Mouse (Mus musculus) lung, embryonic 14.5 days (tissue): ENCODE results near the gene Mrpl18. TPM values are rescaled to one million over a fixed set of nuclear protein-coding genes. Genes with fewer than 3 reads are reported as not detected.
"Not testable (repeated sequence)": the region's sequence is repeated elsewhere in the genome, so short reads cannot be mapped to it uniquely, and the experiment has no call there.

Experiments used
- ATAC-seq: fragments of 200-750 bp; cut with Nextera tagmentation; 2 replicates; pipeline ENCODE4 v1.8.0; 2017; ENCODE audit warnings: mild to moderate bottlenecking, moderate TSS enrichment, moderate library complexity; ENCODE audit not compliant: insufficient read depth
- DNase-seq: peaks from one replicate; pipeline ENCODE4 v3.0.0-alpha.2; 2015
- H3K27ac ChIP-seq: fragments of 300-500 bp; sonication (generic); 2 replicates; pipeline ENCODE4 v1.5.1; 2014; ENCODE audit warnings: low read depth, mild to moderate bottlenecking, moderate library complexity
- H3K27me3 ChIP-seq: fragments of 300-500 bp; sonication (generic); 2 replicates; pipeline ENCODE4 v1.6.1; 2014; ENCODE audit warnings: low read length, control low read depth; ENCODE audit not compliant: insufficient read depth
- H3K36me3 ChIP-seq: fragments of 300-500 bp; sonication (generic); 2 replicates; pipeline ENCODE4 v1.6.1; 2014; ENCODE audit warnings: control low read depth; ENCODE audit not compliant: insufficient read depth
- H3K4me1 ChIP-seq: fragments of 300-500 bp; sonication (generic); 2 replicates; pipeline ENCODE4 v1.6.1; 2014; ENCODE audit warnings: antibody characterized with exemption, control low read depth; ENCODE audit not compliant: insufficient read depth
- H3K4me2 ChIP-seq: fragments of 300-500 bp; sonication (generic); 2 replicates; pipeline ENCODE4 v1.6.1; 2014; ENCODE audit warnings: mild to moderate bottlenecking
- H3K4me3 ChIP-seq: fragments of 300-500 bp; sonication (generic); 2 replicates; pipeline ENCODE4 v1.5.1; 2014; ENCODE audit warnings: low read depth, low read length
- H3K9ac ChIP-seq: fragments of 300-500 bp; sonication (generic); 2 replicates; pipeline ENCODE4 v1.6.1; 2014
- H3K9me3 ChIP-seq: fragments of 300-500 bp; sonication (generic); 2 replicates; pipeline ENCODE4 v1.6.1; 2016; ENCODE audit warnings: low read depth, low read length, control low read depth
- CTCF ChIP-seq: IDR thresholded peaks from 2 replicates; pipeline ENCODE4 v1.5.1; 2016; ENCODE audit warnings: antibody characterized with exemption, low read depth
- WGBS: fragments of 180-500 bp; shearing (Covaris S2); extraction: QIAGEN DNeasy Blood & Tissue Kit; methylation state at CpG from one replicate; pipeline ENCODE4 v1.1.7; 2014; 5-methylcytosine and 5-hydroxymethylcytosine counted together
- polyA plus RNA-seq: library from polyadenylated mRNA; unstranded; fragments of >200 nt; fragmentation: Nextera tagmentation; extraction: Ambion mirVana; gene quantifications from 2 replicates; pipeline ENCODE4 v1.2.1, GENCODE M21; 2014

Gene Mrpl18
- polyA plus RNA-seq: 150 and 151 TPM in 2 replicates

GRCm38 (mm10) chr17:12915881-12916583 lies at the start of gene Mrpl18:
TSS of gene Mrpl18 (minus strand) at chr17:12916345.
- DNase-seq: peak; percentile 100
- Histone ChIP-seq H3K4me1 (no peaks in the 10 kb centered on the region; the same call in 1 of the 2 replicates), H3K4me2 (peak within 1 kb of the TSS; percentile 68), H3K36me3 (peaks cover 57% of the 10 kb centered on the region), H3K27ac (peak within 1 kb of the TSS; percentile 92), H3K4me3 (peak within 1 kb of the TSS; percentile 93), H3K9ac (peak within 1 kb of the TSS; percentile 99), H3K9me3 (no peaks in the 10 kb centered on the region), H3K27me3 (no peaks in the 10 kb centered on the region)
- under 1% methylated on average over 56 of the region's 56 CpGs for WGBS
- peak; percentile 99 for ATAC-seq
- TF ChIP-seq CTCF: no peak

- Histone ChIP-seq H3K36me3 (peaks cover 28% of the 10 kb centered on the region), H3K4me3 (no peak overlapping the region), H3K4me1 (no peaks in the 10 kb centered on the region), H3K4me2 (no peak overlapping the region), H3K27ac (no peak overlapping the region), H3K27me3 (no peaks in the 10 kb centered on the region), H3K9me3 (no peaks in the 10 kb centered on the region), H3K9ac (no peak overlapping the region)
- no peak for ATAC-seq
- no peak for DNase-seq
- WGBS: 58% methylated on average over 3 of the region's 3 CpGs
- TF ChIP-seq CTCF: no peak
These were observed 47.3 kb upstream of the Mrpl18 start for GRCm38 (mm10) chr17:12963476-12963875.

DNA sequence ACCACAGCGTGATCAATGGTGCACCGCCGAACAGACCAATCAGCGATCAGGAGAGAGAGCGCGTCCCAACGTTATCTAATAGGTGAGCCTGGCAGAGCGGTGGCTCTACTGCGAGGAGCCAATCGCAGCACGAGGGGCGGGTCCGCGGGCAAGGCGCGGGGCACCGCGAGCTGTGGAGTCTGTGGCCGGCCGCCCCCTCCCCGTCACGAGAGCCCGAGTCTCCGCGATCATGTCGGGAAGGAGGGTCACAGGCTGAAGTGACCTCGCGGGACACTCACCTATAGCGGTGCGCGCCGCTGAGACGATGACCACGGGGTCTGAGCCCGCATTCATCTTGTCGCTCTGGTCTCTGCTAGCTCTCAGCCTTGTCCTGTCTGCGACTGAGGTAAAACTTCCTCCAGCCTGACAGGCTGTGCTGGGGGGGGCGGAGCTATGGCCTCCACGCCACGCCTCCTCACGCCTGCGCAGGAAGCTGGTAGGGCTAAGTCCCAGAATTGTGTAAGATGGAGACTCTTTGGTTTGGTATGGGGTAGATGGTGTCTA lies 44.3 kb upstream of the Mrpl18 start, which contains the start of gene Acat2:
Gene Acat2 (minus strand): TSS at position 417 of the 543 bp plus-strand sequence.
- ATAC-seq (peak; percentile 99), DNase-seq (peak; percentile 95)
- Histone ChIP-seq H3K4me2 (peak within 1 kb of the TSS; percentile 76), H3K4me1 (no peaks in the 10 kb centered on the region), H3K4me3 (peak within 1 kb of the TSS; percentile 66), H3K36me3 (peaks cover 17% of the 10 kb centered on the region), H3K27ac (peak within 1 kb of the TSS; percentile 77), H3K9ac (peak within 1 kb of the TSS; percentile 46), H3K9me3 (no peaks in the 10 kb centered on the region), H3K27me3 (no peaks in the 10 kb centered on the region)
- under 1% methylated on average over 41 of the region's 42 CpGs for WGBS
- TF ChIP-seq CTCF: no peak

DNA sequence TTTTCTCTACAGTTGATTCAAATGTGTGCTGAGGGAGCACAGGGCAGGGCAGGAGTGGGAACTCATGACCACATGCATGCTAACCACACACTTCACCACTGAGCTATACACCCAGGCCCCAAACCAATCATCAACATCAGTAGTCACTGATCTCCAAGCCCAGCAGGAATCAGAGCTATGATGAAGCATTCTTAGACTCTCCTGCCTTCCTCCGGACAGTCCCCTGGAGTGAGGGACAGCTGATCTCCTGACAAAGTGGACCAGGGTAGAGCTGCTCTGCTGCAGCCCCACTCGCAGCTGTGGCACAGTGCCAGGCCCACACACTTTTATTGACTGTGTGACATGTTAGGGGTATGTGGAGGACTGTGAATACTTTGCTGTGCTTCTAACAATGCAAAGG lies 43.2 kb upstream of the Mrpl18 start:
- H3K27me3 ChIP-seq, H3K9ac ChIP-seq, H3K4me3 ChIP-seq, H3K4me1 ChIP-seq, DNase-seq, ATAC-seq, H3K27ac ChIP-seq, H3K9me3 ChIP-seq: not testable (repeated sequence)
- peak overlapping the region; percentile 44; the same call in 1 of the 2 replicates for H3K4me2 ChIP-seq
- WGBS: 0% methylated on average over 1 of the region's 2 CpGs
- peaks cover 17% of the 10 kb centered on the region for H3K36me3 ChIP-seq

DNA sequence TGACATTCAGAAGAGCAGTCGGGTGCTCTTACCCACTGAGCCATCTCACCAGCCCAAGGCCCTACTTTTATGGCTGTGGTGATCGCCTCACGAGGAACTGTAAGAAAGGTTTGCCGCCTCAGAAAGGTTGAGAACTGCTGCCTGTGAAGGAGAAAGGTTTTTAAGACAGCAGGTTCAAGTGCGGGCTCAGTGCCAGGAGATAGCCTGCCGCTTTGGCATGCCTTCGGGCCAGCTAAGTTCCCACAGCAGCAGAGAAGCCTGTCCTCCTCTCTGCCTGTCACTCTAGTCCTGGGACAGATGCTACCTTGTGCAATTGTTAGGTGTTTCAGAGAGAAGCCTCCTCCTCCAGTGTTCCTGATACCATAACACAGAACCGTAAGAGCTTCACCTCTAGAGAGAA lies 40.5 kb upstream of the Mrpl18 start:
- ATAC-seq: no peak

GRCm38 (mm10) chr17:12949669-12950068 lies 33.5 kb upstream of the Mrpl18 start:
- no peak for TF ChIP-seq CTCF
- no peak overlapping the region for H3K4me3 ChIP-seq
- H3K27me3 ChIP-seq: no peaks in the 10 kb centered on the region
- H3K27ac ChIP-seq: no peak overlapping the region
- no peak for ATAC-seq
- H3K36me3 ChIP-seq: peaks cover 63% of the 10 kb centered on the region
- no peaks in the 10 kb centered on the region for H3K9me3 ChIP-seq
- no peak overlapping the region for H3K9ac ChIP-seq
- no peak for DNase-seq
- 84% methylated on average over 5 of the region's 5 CpGs for WGBS
- H3K4me2 ChIP-seq: no peak overlapping the region
- H3K4me1 ChIP-seq: no peaks in the 10 kb centered on the region

More for the DNA sequence above, 40.5 kb upstream of the Mrpl18 start:
- no peak overlapping the region for H3K9ac ChIP-seq
- DNase-seq: no peak
- TF ChIP-seq CTCF: no peak
- H3K4me3 ChIP-seq: no peak overlapping the region
- no peak overlapping the region for H3K27ac ChIP-seq
- H3K4me1 ChIP-seq: no peaks in the 10 kb centered on the region
- 92% methylated on average over 8 of the region's 8 CpGs for WGBS
- H3K36me3 ChIP-seq: peaks cover 31% of the 10 kb centered on the region
- H3K9me3 ChIP-seq: no peaks in the 10 kb centered on the region
- H3K4me2 ChIP-seq: no peak overlapping the region
- no peaks in the 10 kb centered on the region for H3K27me3 ChIP-seq

- no peak for TF ChIP-seq CTCF
- DNase-seq (no peak), ATAC-seq (no peak)
- H3K9me3 ChIP-seq: no peaks in the 10 kb centered on the region
- no peak overlapping the region for H3K27ac ChIP-seq
- H3K36me3 ChIP-seq: peaks cover 40% of the 10 kb centered on the region
- H3K27me3 ChIP-seq: no peaks in the 10 kb centered on the region
- H3K4me2 ChIP-seq: no peak overlapping the region
- no peak overlapping the region for H3K9ac ChIP-seq
- H3K4me1 ChIP-seq: 0 out of 2 replicates have a peak, but pooled peaks cover 3% of the 10 kb centered on the region
- WGBS: 82% methylated on average over 6 of the region's 6 CpGs
- H3K4me3 ChIP-seq: no peak overlapping the region
These were observed 26.5 kb upstream of the Mrpl18 start for GRCm38 (mm10) chr17:12942459-12943162.
